Mouse (Mus musculus): Measurements from ENCODE around the gene Pxmp4. TPM values are rescaled to one million over a fixed set of nuclear protein-coding genes. Genes with fewer than 3 reads are reported as not detected.

Gene Pxmp4
- 10 to 100 TPM in 1 of 2 experiments, 1 to 10 TPM in 1; 8.7 to 11.1 TPM for total RNA-seq (2023)

DNA sequence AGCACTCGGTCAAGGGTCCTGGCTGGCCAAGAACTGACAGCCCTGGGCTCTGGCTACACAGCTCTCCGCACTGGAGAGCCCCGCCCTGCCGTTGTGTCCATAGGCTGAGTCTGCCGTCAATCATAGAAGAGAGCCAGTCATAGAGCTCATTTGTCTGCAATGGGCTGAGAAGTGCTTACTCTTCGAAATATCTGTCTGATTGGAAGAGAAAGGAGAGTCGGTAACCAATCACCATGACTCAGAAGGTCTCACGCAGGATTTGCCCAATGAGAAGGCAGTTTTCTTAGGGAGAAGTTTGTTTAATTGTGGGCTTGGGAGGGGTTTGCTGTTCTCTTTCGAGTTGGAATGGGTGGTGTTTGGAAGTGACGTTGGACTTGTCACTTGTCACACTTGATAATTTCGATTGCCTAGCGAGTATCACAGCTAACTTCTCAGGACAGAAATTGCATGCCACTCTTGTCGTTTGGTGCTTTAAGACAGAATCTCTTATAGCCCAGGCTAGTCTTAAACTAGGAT, at the start of gene Pxmp4:
Pxmp4 (minus strand) TSS at position 71 of the 516 bp plus-strand sequence.

DNA sequence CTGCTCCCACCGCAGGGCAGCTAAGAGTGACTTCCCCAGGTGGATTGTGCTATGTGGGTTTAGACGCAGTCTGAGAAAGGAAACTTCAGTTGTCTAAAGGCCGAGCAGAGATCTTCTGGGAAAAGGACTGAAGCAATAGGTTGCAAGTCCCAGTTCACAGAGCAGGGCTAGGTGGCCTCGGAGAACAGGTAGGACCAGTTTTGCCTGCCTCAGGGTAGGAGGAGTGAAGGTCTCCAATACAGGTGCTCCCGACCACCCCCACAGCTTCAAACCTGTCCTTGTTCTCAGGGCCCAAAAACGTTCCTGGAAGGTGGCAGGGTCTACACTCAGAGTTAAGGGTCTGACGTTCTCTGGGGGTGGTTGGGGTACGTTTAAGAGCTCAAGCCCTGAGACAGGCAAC, 47.9 kb upstream of the Pxmp4 start, which contains the start of gene Chmp4b:
Chmp4b (plus strand) TSS at position 343 of the 400 bp plus-strand sequence.

DNA sequence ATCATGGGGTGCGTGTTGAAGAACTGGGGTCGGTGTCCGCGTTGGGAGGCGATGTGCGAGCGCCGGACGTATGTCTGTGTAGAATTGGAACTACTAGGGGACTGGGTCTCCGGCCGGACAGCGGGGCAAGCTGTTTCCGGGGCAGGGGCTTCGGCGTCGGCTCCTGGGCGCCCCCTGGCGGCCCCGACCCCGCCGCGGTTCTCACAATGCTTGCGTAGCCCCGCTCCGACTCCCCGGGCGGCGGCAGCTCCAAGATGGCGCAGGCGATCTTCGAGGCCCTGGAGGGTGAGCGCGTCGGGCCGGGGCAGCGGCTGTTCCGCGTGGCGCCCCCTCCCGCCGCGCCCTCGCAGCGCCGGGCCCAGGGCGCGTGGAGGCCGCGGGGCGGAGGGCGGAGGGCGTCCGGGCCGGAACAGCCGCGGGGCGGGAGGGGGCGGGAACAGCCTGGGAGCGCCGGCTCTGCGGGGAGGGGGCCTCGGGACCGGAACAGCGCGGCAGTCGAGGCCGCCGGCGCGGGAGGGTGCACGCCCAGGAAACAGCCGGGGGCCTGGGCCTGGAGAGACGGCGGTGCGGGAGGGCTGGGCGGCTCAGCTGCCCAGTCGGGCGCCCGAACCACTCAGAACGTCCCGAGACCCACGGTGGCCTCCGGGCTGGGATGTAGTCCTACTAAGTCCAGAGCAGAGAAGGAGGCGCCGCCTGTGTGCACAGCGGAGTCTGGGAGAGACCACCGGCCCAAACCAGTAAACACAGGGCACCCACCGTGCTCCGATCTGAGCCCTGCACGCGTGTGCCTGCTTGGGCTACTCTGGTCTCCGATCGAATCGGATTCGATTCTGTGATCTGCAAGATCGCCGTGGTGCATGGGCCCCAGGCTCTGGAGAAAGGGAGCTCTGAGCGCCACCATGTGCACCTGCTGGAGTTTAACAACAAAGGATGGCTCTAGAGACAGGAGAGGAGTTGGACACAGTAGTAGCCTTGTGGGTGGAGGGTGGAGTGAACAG, 9.9 kb upstream of the Pxmp4 start, which contains the start of the genes Zfp341 and 4930519P11Rik:
Zfp341 (plus strand) TSS at position 180 of the 998 bp plus-strand sequence.
4930519P11Rik (minus strand) TSS at position 320 of the 998 bp plus-strand sequence.

DNA sequence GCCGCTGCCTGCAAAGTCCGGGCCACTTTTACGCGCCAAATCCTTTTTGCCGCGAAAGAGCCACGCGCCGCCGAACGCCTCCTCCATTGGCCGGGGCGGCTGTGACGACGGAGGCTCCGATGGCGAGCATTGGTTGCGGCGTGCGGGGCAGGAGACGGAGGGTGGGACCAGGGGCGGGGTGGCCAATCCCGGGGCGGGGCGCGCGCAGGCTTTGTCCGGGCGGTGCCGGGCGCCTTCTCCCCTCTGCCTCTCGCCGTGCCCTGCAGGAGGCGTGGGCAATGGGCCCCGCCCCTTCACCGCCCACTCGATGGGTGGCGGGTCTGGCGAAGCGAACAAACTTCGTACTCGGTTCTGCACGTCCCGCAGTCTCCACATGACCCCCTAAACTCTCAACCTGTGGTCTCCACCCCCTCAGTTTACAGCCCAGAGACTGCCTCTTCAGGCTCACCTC, 33.6 kb downstream of the Pxmp4 start, which contains the start of gene E2f1:
E2f1 (minus strand) TSS at position 57 of the 451 bp plus-strand sequence.

DNA sequence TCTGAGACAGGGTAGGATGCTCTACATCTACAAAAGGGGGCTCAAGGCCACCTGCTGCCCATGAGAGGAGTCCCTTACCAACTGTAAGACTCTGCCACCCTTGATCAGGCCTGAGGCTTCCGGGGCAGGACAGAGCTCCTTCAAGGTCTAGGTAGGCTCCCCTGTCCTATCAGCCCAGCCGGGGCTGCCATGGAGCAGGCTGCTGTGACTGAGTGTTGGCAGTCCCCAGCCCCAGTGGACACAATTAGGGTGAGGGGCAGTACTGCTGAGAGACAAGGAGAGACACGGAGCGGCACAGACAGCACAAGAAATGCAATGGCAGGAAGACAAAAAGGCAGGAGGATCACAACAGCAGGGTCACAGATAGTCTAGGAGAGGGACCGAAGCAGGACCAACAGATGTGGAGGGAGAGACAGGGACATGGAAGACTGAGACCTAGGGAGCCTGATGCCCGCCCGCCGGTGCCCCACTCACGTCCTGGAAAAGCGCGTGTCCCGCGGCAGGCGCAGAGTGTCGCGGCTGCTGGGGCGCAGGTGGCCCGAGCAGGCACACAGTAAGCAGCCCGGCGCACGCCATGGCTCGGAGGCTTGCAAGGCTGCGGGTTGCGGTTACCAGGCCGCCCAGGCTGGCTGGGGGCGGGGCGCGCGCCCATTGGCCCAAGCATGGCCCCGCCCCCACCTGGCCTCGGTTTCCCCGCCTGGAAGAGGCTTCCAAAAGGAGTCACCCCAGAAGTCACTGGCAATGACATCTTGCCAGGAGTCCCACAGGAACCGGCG, 45.1 kb downstream of the Pxmp4 start, which contains the start of gene Necab3:
Necab3 (minus strand) TSS at position 627 of the 776 bp plus-strand sequence.

DNA sequence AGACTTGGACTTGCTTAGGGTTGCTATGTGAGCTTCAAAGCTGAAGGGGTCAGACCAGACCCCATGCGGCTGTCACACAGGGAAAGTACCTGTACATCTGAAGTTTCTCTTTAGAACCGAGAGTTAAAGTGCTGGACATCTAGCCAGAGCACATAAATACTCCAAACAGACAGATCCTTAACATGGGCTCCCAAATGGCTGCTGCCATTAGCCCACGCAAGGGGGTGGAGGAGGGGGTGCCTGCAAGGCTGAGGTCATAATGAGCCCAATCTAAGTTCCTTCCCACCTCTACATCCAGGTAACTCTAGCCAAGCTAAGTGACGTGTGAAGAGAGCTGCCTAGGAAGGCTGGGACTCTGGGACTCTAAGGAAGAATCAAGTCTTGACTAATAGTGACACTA, 52.0 kb downstream of the Pxmp4 start, which contains the start of gene Actl10:
Actl10 (plus strand) TSS at position 301 of the 400 bp plus-strand sequence.

DNA sequence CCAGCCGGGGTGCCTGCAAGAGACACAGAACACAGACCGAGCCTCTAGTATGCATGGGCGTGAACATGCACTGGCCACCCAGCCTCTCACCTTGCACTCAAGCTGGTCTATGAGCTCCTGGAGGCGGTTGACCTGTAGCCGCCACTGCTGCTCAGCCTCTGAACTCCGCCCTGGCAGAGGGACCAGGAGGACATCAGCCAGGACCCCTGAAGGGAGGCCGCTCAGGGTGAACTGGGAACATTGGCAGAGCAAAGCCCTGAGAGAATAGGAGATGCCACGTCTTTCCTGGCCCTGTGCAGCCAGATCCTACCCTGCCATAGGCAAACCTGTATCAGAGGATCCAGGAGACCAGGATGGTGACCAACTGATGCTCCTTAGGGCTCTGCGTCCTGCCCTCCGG, 56.8 kb downstream of the Pxmp4 start, which contains the start of gene 1700003F12Rik:
1700003F12Rik (plus strand) TSS at position 375 of the 400 bp plus-strand sequence.

Other genes with a start within 250 kb of the Pxmp4 start
- gene Cdk5rap1, start 230.7 kb downstream of the Pxmp4 start, total RNA-seq (2023), result 10 to 100 TPM; 17.6 to 17.7 TPM
- not detected for gene Snta1, start 195.6 kb downstream of the Pxmp4 start, total RNA-seq (2023)
- gene Cbfa2t2, start 167.2 kb downstream of the Pxmp4 start, total RNA-seq (2023), result 10 to 100 TPM; 32.2 to 37.1 TPM
- gene 1700003F12Rik, start 56.6 kb downstream of the Pxmp4 start, total RNA-seq (2023), result 1 to 10 TPM; 1.8 to 3.5 TPM
- gene Actl10, start 51.9 kb downstream of the Pxmp4 start, total RNA-seq (2023), result 1 to 10 TPM; 1.1 to 2.8 TPM
- gene Necab3, start 44.8 kb downstream of the Pxmp4 start, total RNA-seq (2023), result under 1 TPM; 0.86 to 0.96 TPM
- gene E2f1, start 33.8 kb downstream of the Pxmp4 start, total RNA-seq (2023), result 1 to 10 TPM; 1.6 to 4.3 TPM
- 1 to 10 TPM; 7.7 to 7.8 TPM for gene Zfp341, start 9.6 kb upstream of the Pxmp4 start, total RNA-seq (2023)
- gene 4930519P11Rik, start 9.7 kb upstream of the Pxmp4 start, total RNA-seq (2023), result 1 to 10 TPM; 1.3 to 1.8 TPM
- gene Chmp4b, start 48.0 kb upstream of the Pxmp4 start, total RNA-seq (2023), result 100 to 1,000 TPM; 151 to 184 TPM
- not detected for gene Gm14214, start 166.3 kb upstream of the Pxmp4 start, total RNA-seq (2023)
- gene Raly, start 187.4 kb upstream of the Pxmp4 start, total RNA-seq (2023), result 100 to 1,000 TPM; 249 to 254 TPM
- gene a, start 187.7 kb upstream of the Pxmp4 start, total RNA-seq (2023), result not detected